Mouse (Mus musculus) hindbrain, embryonic 11.5 days (tissue): ENCODE results near the gene Herc4. TPM values are rescaled to one million over a fixed set of nuclear protein-coding genes. Genes with fewer than 3 reads are reported as not detected.

ENCODE experiments used
- ATAC-seq: fragments of 200-750 bp; cut with Nextera tagmentation; 2 replicates; pipeline ENCODE4 v1.8.0; 2017; ENCODE audit warnings: mild to moderate bottlenecking, moderate TSS enrichment, moderate library complexity; ENCODE audit not compliant: low FRiP score
- DNase-seq: peaks from one replicate; pipeline ENCODE4 v3.0.0-alpha.2; 2015; ENCODE audit warnings: low spot score
- H3K27ac ChIP-seq: fragments of 300-500 bp; sonication (generic); 2 replicates; pipeline ENCODE4 v1.5.1; 2014; ENCODE audit warnings: mild to moderate bottlenecking, low read depth, low read length
- H3K27me3 ChIP-seq: fragments of 300-500 bp; sonication (generic); 2 replicates; pipeline ENCODE4 v1.6.1; 2014; ENCODE audit warnings: mild to moderate bottlenecking, low read length, moderate library complexity, mixed read lengths; ENCODE audit not compliant: control insufficient read depth, insufficient read depth
- H3K36me3 ChIP-seq: fragments of 300-500 bp; sonication (generic); 2 replicates; pipeline ENCODE4 v1.6.1; 2014; ENCODE audit warnings: mild to moderate bottlenecking, low read length, moderate library complexity, mixed read lengths; ENCODE audit not compliant: control insufficient read depth, insufficient read depth
- H3K4me1 ChIP-seq: fragments of 300-500 bp; sonication (generic); replicated peaks from 2 replicates; pipeline ENCODE4 v1.6.1; 2014; ENCODE audit warnings: low read length, mixed read lengths; ENCODE audit not compliant: control insufficient read depth, insufficient read depth
- H3K4me2 ChIP-seq: fragments of 300-500 bp; sonication (generic); replicated peaks from 2 replicates; pipeline ENCODE4 v1.6.1; 2014; ENCODE audit warnings: mild to moderate bottlenecking, low read depth, low read length
- H3K4me3 ChIP-seq: fragments of 300-500 bp; sonication (generic); 2 replicates; pipeline ENCODE4 v1.5.1; 2014; ENCODE audit warnings: low read depth, low read length
- H3K9ac ChIP-seq: fragments of 300-500 bp; sonication (generic); 2 replicates; pipeline ENCODE4 v1.6.1; 2014; ENCODE audit warnings: low read depth, low read length
- H3K9me3 ChIP-seq: fragments of 300-500 bp; sonication (generic); 2 replicates; pipeline ENCODE4 v1.6.1; 2016; ENCODE audit warnings: low read length; ENCODE audit not compliant: control insufficient read depth
- WGBS: fragments of 180-500 bp; shearing (Covaris S2); extraction: QIAGEN DNeasy Blood & Tissue Kit; methylation state at CpG from one replicate; pipeline ENCODE4 v1.1.7; 2014; 5-methylcytosine and 5-hydroxymethylcytosine counted together
- polyA plus RNA-seq: library from polyadenylated mRNA; unstranded; fragments of >200 nt; fragmentation: Nextera tagmentation; extraction: Ambion mirVana; gene quantifications from 2 replicates; pipeline ENCODE4 v1.2.1, GENCODE M21; 2014

Herc4 gene
- polyA plus RNA-seq, 1 experiment from 2014 or later: 49.3 TPM

GRCm38 (mm10) chr10:63327091-63327490 is 83.5 kb downstream of the Herc4 start:
- WGBS: 97% methylated on average over 1 of the region's 1 CpGs
- Histone ChIP-seq H3K4me2 (no peak overlapping the region), H3K27me3 (no peaks in the 10 kb centered on the region), H3K9ac (no peak overlapping the region), H3K4me1 (no peaks in the 10 kb centered on the region), H3K27ac (no peak overlapping the region), H3K9me3 (no peaks in the 10 kb centered on the region), H3K4me3 (no peak overlapping the region), H3K36me3 (no peaks in the 10 kb centered on the region; the same call in 1 of the 2 replicates)
- DNase-seq (no peak), ATAC-seq (no peak)

GRCm38 (mm10) chr10:63336901-63337300 is 93.3 kb downstream of the Herc4 start:
- Histone ChIP-seq H3K36me3 (no peaks in the 10 kb centered on the region; the same call in 1 of the 2 replicates), H3K9ac (no peak overlapping the region; the same call in 1 of the 2 replicates), H3K4me1 (peaks cover 5% of the 10 kb centered on the region), H3K27ac (no peak overlapping the region), H3K4me2 (peak overlapping the region; percentile 88), H3K27me3 (no peaks in the 10 kb centered on the region), H3K4me3 (peak overlapping the region; percentile 68), H3K9me3 (no peaks in the 10 kb centered on the region)
- ATAC-seq (no peak), DNase-seq (no peak)
- 62% methylated on average over 13 of the region's 13 CpGs for WGBS

- Histone ChIP-seq H3K4me2 (peak overlapping the region; percentile 88), H3K27ac (no peak overlapping the region), H3K9me3 (no peaks in the 10 kb centered on the region), H3K9ac (peak overlapping the region; percentile 40; the same call in 1 of the 2 replicates), H3K27me3 (no peaks in the 10 kb centered on the region), H3K4me1 (peaks cover 5% of the 10 kb centered on the region), H3K36me3 (no peaks in the 10 kb centered on the region; the same call in 1 of the 2 replicates), H3K4me3 (peak overlapping the region; percentile 68)
- 37% methylated on average over 5 of the region's 5 CpGs for WGBS
- DNase-seq (no peak), ATAC-seq (no peak)
These were observed 93.7 kb downstream of the Herc4 start for GRCm38 (mm10) chr10:63337326-63337725.

GRCm38 (mm10) chr10:63337951-63338836 is 94.6 kb downstream of the Herc4 start:
- ATAC-seq: peak; percentile 89
- H3K4me3 ChIP-seq: peak overlapping the region; percentile 68

GRCm38 (mm10) chr10:63338914-63339643 is 95.5 kb downstream of the Herc4 start:
- H3K27me3 ChIP-seq: no peaks in the 10 kb centered on the region
- H3K9ac ChIP-seq: peak overlapping the region; percentile 96
- ATAC-seq (peak; percentile 97), DNase-seq (peak; percentile 93)
- H3K4me1 ChIP-seq: peaks cover 5% of the 10 kb centered on the region
- H3K36me3 ChIP-seq: no peaks in the 10 kb centered on the region
- H3K27ac ChIP-seq: peak overlapping the region; percentile 91
- peak overlapping the region; percentile 68 for H3K4me3 ChIP-seq
- under 1% methylated on average over 59 of the region's 74 CpGs for WGBS
- no peaks in the 10 kb centered on the region for H3K9me3 ChIP-seq
- H3K4me2 ChIP-seq: peak overlapping the region; percentile 88

More at GRCm38 (mm10) chr10:63337951-63338836, 94.6 kb downstream of the Herc4 start:
- Histone ChIP-seq H3K9me3 (no peaks in the 10 kb centered on the region), H3K4me2 (peak overlapping the region; percentile 88), H3K36me3 (no peaks in the 10 kb centered on the region), H3K27me3 (no peaks in the 10 kb centered on the region), H3K4me1 (peaks cover 5% of the 10 kb centered on the region), H3K9ac (peak overlapping the region; percentile 96), H3K27ac (peak overlapping the region; percentile 91)
- DNase-seq: peak; percentile 79
- WGBS: 1% methylated on average over 94 of the region's 113 CpGs

GRCm38 (mm10) chr10:63341351-63341750 is 97.7 kb downstream of the Herc4 start:
- Histone ChIP-seq H3K27me3 (no peaks in the 10 kb centered on the region), H3K36me3 (no peaks in the 10 kb centered on the region), H3K27ac (no peak overlapping the region), H3K9ac (no peak overlapping the region), H3K9me3 (no peaks in the 10 kb centered on the region), H3K4me2 (no peak overlapping the region), H3K4me3 (no peak overlapping the region), H3K4me1 (peaks cover 5% of the 10 kb centered on the region)
- ATAC-seq: no peak
- DNase-seq: no peak
- WGBS: 88% methylated on average over 2 of the region's 2 CpGs

- WGBS: 88% methylated on average over 3 of the region's 3 CpGs
- Histone ChIP-seq H3K36me3 (no peaks in the 10 kb centered on the region), H3K4me2 (no peak overlapping the region), H3K27me3 (no peaks in the 10 kb centered on the region), H3K4me1 (no peaks in the 10 kb centered on the region), H3K9ac (no peak overlapping the region), H3K9me3 (no peaks in the 10 kb centered on the region), H3K27ac (no peak overlapping the region), H3K4me3 (no peak overlapping the region)
- DNase-seq (no peak), ATAC-seq (no peak)
These were observed 101.1 kb downstream of the Herc4 start for GRCm38 (mm10) chr10:63344751-63345150.

- Histone ChIP-seq H3K27ac (no peak overlapping the region), H3K27me3 (no peaks in the 10 kb centered on the region), H3K36me3 (no peaks in the 10 kb centered on the region), H3K4me1 (no peaks in the 10 kb centered on the region), H3K4me3 (no peak overlapping the region), H3K9ac (no peak overlapping the region), H3K4me2 (no peak overlapping the region), H3K9me3 (no peaks in the 10 kb centered on the region)
- DNase-seq (no peak), ATAC-seq (no peak)
- 53% methylated on average over 3 of the region's 3 CpGs for WGBS
These were observed 104.7 kb downstream of the Herc4 start for GRCm38 (mm10) chr10:63348291-63348690.
